Mouse (Mus musculus) yolk sac, embryonic 10.5 days (tissue): ENCODE data around the gene Gpc4.

Source experiments
- DNase-seq: peaks from one replicate; pipeline ENCODE4 v3.0.0-alpha.2; 2017; ENCODE audit warnings: low spot score

Gene Gpc4

GRCm38 (mm10) chrX:52164738-52165554 is at the start of gene Gpc4:
TSS of gene Gpc4 (minus strand) at chrX:52165252.
- DNase-seq: peak; percentile 77

GRCm38 (mm10) chrX:52212846-52213245 is 47.8 kb upstream of the Gpc4 start:
- no peak for DNase-seq

GRCm38 (mm10) chrX:52199836-52200235 is 34.8 kb upstream of the Gpc4 start:
- no peak for DNase-seq

- no peak for DNase-seq
Measured at GRCm38 (mm10) chrX:52193311-52193968, 28.4 kb upstream of the Gpc4 start.

GRCm38 (mm10) chrX:52189094-52189493 is 24.0 kb upstream of the Gpc4 start:
- no peak for DNase-seq

GRCm38 (mm10) chrX:52183551-52184442 is 18.7 kb upstream of the Gpc4 start:
- DNase-seq: no peak

- DNase-seq: no peak
Measured at GRCm38 (mm10) chrX:52181401-52181800, 16.3 kb upstream of the Gpc4 start.

- DNase-seq: peak; percentile 29
Measured at GRCm38 (mm10) chrX:52177067-52177466, 12.0 kb upstream of the Gpc4 start.

- DNase-seq: no peak
Measured at GRCm38 (mm10) chrX:52167519-52168244, 2.6 kb upstream of the Gpc4 start.

GRCm38 (mm10) chrX:52165555-52165938 is 495 bp upstream of the Gpc4 start:
- no peak for DNase-seq

- DNase-seq: no peak
Measured at GRCm38 (mm10) chrX:52164134-52164737, 816 bp downstream of the Gpc4 start.

- DNase-seq: no peak
Measured at GRCm38 (mm10) chrX:52163418-52164133, 1.5 kb downstream of the Gpc4 start.

- DNase-seq: no peak
Measured at GRCm38 (mm10) chrX:52162756-52163155, 2.3 kb downstream of the Gpc4 start.

GRCm38 (mm10) chrX:52162206-52162605 is 2.8 kb downstream of the Gpc4 start:
- DNase-seq: no peak

- no peak for DNase-seq
Measured at GRCm38 (mm10) chrX:52159621-52160020, 5.4 kb downstream of the Gpc4 start.

GRCm38 (mm10) chrX:52155408-52155953 is 9.6 kb downstream of the Gpc4 start:
- DNase-seq: no peak

- no peak for DNase-seq
Measured at GRCm38 (mm10) chrX:52154821-52155220, 10.2 kb downstream of the Gpc4 start.

- DNase-seq: no peak
Measured at GRCm38 (mm10) chrX:52153451-52153850, 11.6 kb downstream of the Gpc4 start.

GRCm38 (mm10) chrX:52152961-52153360 is 12.1 kb downstream of the Gpc4 start:
- no peak for DNase-seq

- DNase-seq: no peak
Measured at GRCm38 (mm10) chrX:52151555-52151954, 13.5 kb downstream of the Gpc4 start.
